Mouse (Mus musculus) heart, embryonic 13.5 days (tissue): ENCODE data around the gene Ucn3. TPM values are rescaled to one million over a fixed set of nuclear protein-coding genes. Genes with fewer than 3 reads are reported as not detected.

ENCODE experiments used
- ATAC-seq: fragments of 200-750 bp; cut with Nextera tagmentation; 2 replicates; pipeline ENCODE4 v1.8.0; 2017; ENCODE audit warnings: moderate TSS enrichment; ENCODE audit not compliant: insufficient number of reproducible peaks, low FRiP score, low TSS enrichment; ENCODE audit errors: extremely low read depth
- H3K27ac ChIP-seq: fragments of 300-500 bp; sonication (generic); replicated peaks from 2 replicates; pipeline ENCODE4 v1.5.1; 2015; ENCODE audit warnings: moderate library complexity, mild to moderate bottlenecking, inconsistent platforms
- H3K27me3 ChIP-seq: fragments of 300-500 bp; sonication (generic); replicated peaks from 2 replicates; pipeline ENCODE4 v1.6.1; 2015; ENCODE audit warnings: mild to moderate bottlenecking, inconsistent platforms
- H3K36me3 ChIP-seq: fragments of 300-500 bp; sonication (generic); 2 replicates; pipeline ENCODE4 v1.6.1; 2015; ENCODE audit warnings: mild to moderate bottlenecking, inconsistent platforms
- H3K4me1 ChIP-seq: fragments of 300-500 bp; sonication (generic); 2 replicates; pipeline ENCODE4 v1.6.1; 2015; ENCODE audit warnings: inconsistent platforms
- H3K4me2 ChIP-seq: fragments of 300-500 bp; sonication (generic); 2 replicates; pipeline ENCODE4 v1.6.1; 2015; ENCODE audit warnings: inconsistent platforms, mild to moderate bottlenecking, moderate library complexity
- H3K4me3 ChIP-seq: fragments of 300-500 bp; sonication (generic); 2 replicates; pipeline ENCODE4 v1.5.1; 2015; ENCODE audit warnings: moderate library complexity, mild to moderate bottlenecking, inconsistent platforms
- H3K9ac ChIP-seq: fragments of 300-500 bp; sonication (generic); 2 replicates; pipeline ENCODE4 v1.6.1; 2015; ENCODE audit warnings: inconsistent platforms, mild to moderate bottlenecking, moderate library complexity
- H3K9me3 ChIP-seq: fragments of 300-500 bp; sonication (generic); 2 replicates; pipeline ENCODE4 v1.6.1; 2016; ENCODE audit warnings: inconsistent platforms
- WGBS: fragments of 180-500 bp; shearing (Covaris S2); methylation state at CpG from one replicate; pipeline ENCODE4 v1.1.7; 2015; ENCODE audit warnings: mixed read lengths; 5-methylcytosine and 5-hydroxymethylcytosine counted together
- polyA plus RNA-seq: library from polyadenylated mRNA; unstranded; fragments of >200 nt; fragmentation: Nextera tagmentation; extraction: Ambion mirVana; gene quantifications from 2 replicates; pipeline ENCODE4 v1.2.1, GENCODE M21; 2015

The Ucn3 gene
- not detected in 2 replicates for polyA plus RNA-seq

DNA sequence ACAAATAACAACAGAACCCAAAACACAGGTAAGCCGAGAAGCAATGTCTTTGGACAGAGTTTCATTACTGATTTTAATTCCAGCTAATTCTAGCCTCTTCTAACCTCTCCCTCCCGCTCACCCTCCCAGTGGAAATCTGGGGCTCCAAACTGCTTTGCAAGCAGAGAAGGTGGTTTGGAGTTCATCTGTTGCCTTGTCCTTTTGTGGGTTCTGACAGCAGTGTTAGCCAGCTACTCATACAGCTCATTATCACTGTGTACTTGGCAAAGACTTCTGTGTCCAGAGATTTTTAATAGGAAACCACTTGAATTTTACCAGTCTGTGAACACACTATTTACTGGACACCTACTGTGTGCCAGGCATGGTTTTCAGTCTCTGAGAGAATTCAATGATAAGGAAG, at the start of gene Ucn3:
TSS of gene Ucn3 (minus strand) at position 101 of the 400 bp plus-strand sequence.
- Histone ChIP-seq H3K4me1 (no peaks in the 10 kb centered on the region), H3K27ac (no peak within 1 kb of the TSS), H3K9ac (no peak within 1 kb of the TSS), H3K36me3 (no peaks in the 10 kb centered on the region), H3K9me3 (no peaks in the 10 kb centered on the region), H3K4me3 (no peak within 1 kb of the TSS), H3K4me2 (no peak within 1 kb of the TSS), H3K27me3 (no peaks in the 10 kb centered on the region)
- 58% methylated on average over 2 of the region's 2 CpGs for WGBS
- ATAC-seq, result no peak

DNA sequence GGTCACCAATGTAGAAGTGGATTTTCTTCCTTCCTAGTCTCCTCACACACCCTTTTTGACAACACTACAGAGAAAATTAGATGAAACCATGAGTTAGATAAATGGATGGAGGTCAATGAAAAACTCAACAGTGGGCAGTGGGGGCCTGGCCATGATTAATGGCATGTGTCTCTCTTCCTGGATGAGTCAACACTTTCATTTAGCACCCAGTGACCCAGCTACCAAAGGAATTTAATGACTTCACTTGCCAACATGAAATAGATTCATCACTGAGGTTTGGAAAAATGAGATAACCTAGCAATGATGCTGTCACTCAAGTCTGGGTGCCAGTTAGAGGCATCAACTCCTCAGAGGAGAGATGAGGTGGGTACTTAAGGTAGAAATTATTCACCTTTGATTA, 46.9 kb upstream of the Ucn3 start:
- Histone ChIP-seq H3K4me3 (no peak overlapping the region), H3K4me2 (no peak overlapping the region), H3K36me3 (no peaks in the 10 kb centered on the region), H3K27me3 (no peaks in the 10 kb centered on the region), H3K4me1 (no peaks in the 10 kb centered on the region), H3K9ac (no peak overlapping the region), H3K27ac (no peak overlapping the region), H3K9me3 (no peaks in the 10 kb centered on the region)
- ATAC-seq, result no peak

DNA sequence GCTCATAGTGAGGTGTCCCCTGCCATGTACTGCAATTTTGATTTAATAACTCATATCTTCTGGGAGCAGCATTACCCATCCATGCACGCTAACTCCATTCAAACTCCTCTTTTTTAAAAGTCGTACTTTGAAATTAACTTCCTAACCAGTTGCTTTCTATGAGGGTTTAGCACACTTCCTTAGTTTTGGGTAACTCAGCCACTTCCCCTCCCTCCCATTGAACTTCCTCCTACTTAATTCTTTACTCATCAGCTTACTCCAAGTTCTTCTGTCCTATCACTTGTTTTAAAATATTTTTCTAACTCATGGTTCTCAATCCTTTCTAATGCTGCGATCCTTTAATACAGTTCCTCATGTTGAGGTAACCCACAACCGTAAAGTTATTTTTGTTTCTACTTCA, 23.7 kb upstream of the Ucn3 start:
- WGBS, result 75% methylated on average over 4 of the region's 4 CpGs

DNA sequence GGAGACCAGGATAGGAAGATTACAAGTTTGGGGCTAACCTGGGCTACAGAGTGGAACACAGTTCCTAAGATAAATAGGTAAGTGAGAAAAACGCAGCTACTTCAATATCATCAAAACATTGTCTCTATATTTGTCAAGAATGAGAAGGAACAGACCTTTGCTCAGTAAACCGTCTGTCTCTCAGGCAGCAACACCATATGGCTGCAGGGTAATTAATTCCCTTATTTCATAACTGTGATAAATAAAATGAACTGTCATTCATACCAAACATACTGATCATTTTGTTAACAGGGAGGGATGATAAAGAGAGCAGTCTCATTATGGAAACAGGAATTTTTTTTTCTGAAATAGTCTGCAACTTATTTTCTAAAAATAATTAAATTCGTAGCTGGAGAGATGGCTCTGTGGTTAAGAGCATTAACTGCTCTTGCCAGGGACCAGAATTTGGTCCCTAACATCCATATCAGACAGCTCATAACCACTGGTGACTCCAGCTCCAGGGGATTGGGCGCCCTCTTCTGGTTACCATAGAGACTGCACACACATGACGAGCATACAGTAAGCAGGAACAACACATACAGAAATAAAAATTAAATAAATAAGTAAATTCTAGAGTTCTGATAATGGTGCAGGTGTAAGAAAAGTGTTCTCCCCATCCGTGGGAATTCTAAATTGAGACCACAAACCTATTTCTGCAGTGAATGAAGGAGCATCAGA, 6.2 kb upstream of the Ucn3 start:
- H3K4me1 ChIP-seq, result no peaks in the 10 kb centered on the region
- H3K27me3 ChIP-seq, result no peaks in the 10 kb centered on the region
- H3K4me3 ChIP-seq, result no peak overlapping the region
- H3K36me3 ChIP-seq, result no peaks in the 10 kb centered on the region
- WGBS, result 68% methylated on average over 6 of the region's 6 CpGs
- no peaks in the 10 kb centered on the region for H3K9me3 ChIP-seq
- ATAC-seq, result no peak
- no peak overlapping the region for H3K27ac ChIP-seq
- H3K9ac ChIP-seq, result no peak overlapping the region
- H3K4me2 ChIP-seq, result no peak overlapping the region

More for the DNA sequence above, 23.7 kb upstream of the Ucn3 start:
- H3K9ac ChIP-seq, result no peak overlapping the region
- no peaks in the 10 kb centered on the region for H3K36me3 ChIP-seq
- H3K27ac ChIP-seq, result no peak overlapping the region
- ATAC-seq, result no peak
- H3K4me1 ChIP-seq, result no peaks in the 10 kb centered on the region
- H3K4me3 ChIP-seq, result no peak overlapping the region
- H3K9me3 ChIP-seq, result no peaks in the 10 kb centered on the region
- no peak overlapping the region for H3K4me2 ChIP-seq
- no peaks in the 10 kb centered on the region for H3K27me3 ChIP-seq

DNA sequence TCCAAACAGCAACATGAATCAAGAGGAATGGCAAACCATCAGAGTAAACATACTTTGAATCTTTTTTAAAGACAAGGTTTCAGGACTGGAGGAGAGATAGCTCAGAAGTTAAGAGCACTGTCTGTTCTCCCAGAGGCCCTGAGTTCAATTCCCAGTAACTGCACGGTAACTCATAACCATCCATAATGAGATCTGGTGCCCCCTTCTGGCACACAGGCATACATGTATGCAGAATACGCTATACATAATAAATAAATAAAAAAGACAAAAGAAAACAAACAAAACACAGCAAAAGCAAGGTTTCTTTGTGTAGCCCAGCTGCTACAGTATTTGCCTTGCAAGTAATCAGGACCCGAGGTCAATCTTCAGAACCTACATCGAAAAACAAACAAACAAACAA, 4.3 kb upstream of the Ucn3 start:
- no peaks in the 10 kb centered on the region for H3K27me3 ChIP-seq
- H3K4me3 ChIP-seq, result no peak overlapping the region
- H3K27ac ChIP-seq, result no peak overlapping the region
- H3K9me3 ChIP-seq, result no peaks in the 10 kb centered on the region
- no peaks in the 10 kb centered on the region for H3K4me1 ChIP-seq
- H3K36me3 ChIP-seq, result no peaks in the 10 kb centered on the region
- no peak overlapping the region for H3K9ac ChIP-seq
- 78% methylated on average over 4 of the region's 4 CpGs for WGBS
- H3K4me2 ChIP-seq, result no peak overlapping the region
- ATAC-seq, result no peak

DNA sequence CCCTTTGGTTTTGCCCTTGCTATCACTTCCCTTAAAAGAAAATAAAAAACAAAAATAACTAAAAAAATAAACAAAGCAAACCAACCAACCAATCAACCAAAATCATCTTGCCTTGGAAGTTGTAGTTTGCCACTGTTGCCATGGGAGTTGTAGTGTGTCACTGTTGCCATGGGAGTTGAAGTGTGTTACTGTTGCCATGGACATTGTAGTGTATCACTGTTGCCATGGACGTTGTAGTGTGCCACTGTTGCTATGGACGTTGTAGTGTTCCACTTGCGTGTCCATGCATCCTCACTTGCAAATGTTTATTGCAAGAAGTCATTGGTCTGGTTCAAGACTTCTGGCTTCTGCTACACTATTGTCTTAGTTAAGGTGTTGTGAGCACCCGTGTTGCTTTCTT, 2.1 kb upstream of the Ucn3 start:
- H3K9me3 ChIP-seq, result no peaks in the 10 kb centered on the region
- H3K4me1 ChIP-seq, result no peaks in the 10 kb centered on the region
- H3K4me2 ChIP-seq, result no peak overlapping the region
- H3K9ac ChIP-seq, result no peak overlapping the region
- WGBS, result 78% methylated on average over 4 of the region's 4 CpGs
- ATAC-seq, result no peak
- H3K36me3 ChIP-seq, result no peaks in the 10 kb centered on the region
- H3K4me3 ChIP-seq, result no peak overlapping the region
- H3K27ac ChIP-seq, result no peak overlapping the region
- no peaks in the 10 kb centered on the region for H3K27me3 ChIP-seq

DNA sequence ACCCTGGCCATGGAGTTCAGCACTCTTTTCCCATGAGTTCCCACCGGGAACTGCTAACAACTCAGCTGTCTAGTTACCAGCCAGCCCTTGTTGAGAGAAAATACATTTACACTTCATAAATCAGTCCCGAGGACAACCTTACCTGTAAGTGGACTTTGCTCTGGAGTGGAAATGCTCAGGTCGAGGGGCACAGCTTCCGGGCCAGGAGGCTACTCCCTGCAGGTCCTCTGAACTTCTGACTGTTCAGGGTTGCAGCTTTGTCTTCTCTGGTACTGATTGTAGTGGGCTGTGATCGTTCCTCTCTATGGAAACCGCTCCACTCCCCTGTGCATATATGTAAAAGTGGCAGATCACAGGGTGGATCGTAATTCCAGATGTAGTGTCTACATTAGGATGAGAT, 450 bp downstream of the Ucn3 start:
- Histone ChIP-seq H3K27me3 (no peaks in the 10 kb centered on the region), H3K4me3 (no peak overlapping the region), H3K9me3 (no peaks in the 10 kb centered on the region), H3K27ac (no peak overlapping the region), H3K4me1 (no peaks in the 10 kb centered on the region), H3K4me2 (no peak overlapping the region), H3K9ac (no peak overlapping the region), H3K36me3 (no peaks in the 10 kb centered on the region)
- 68% methylated on average over 7 of the region's 7 CpGs for WGBS
- ATAC-seq, result no peak

DNA sequence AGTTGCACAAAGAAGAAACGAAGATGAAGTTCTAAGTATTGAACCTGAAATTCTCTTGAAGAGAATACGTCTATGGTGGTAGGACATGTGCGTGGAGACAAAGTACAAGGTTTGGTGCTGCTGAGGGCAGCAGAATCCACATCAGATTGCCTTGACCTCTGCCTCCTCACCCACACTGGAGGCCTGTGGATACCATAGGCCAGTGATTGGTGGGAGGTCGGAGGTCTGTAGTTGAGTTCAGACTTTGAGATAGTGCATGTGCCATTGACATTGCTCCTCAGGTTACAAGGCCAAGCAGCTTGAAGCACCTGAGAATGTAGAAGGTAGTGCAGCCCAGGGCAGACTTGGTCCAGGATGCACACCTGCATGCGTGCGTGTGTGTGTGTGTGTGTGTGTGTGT, 19.1 kb downstream of the Ucn3 start:
- H3K4me2 ChIP-seq, result no peak overlapping the region
- no peaks in the 10 kb centered on the region for H3K36me3 ChIP-seq
- H3K9ac ChIP-seq, result no peak overlapping the region
- H3K27me3 ChIP-seq, result no peaks in the 10 kb centered on the region
- no peak for ATAC-seq
- 89% methylated on average over 6 of the region's 6 CpGs for WGBS
- no peak overlapping the region for H3K27ac ChIP-seq
- no peaks in the 10 kb centered on the region for H3K4me1 ChIP-seq
- H3K4me3 ChIP-seq, result no peak overlapping the region
- no peaks in the 10 kb centered on the region for H3K9me3 ChIP-seq

DNA sequence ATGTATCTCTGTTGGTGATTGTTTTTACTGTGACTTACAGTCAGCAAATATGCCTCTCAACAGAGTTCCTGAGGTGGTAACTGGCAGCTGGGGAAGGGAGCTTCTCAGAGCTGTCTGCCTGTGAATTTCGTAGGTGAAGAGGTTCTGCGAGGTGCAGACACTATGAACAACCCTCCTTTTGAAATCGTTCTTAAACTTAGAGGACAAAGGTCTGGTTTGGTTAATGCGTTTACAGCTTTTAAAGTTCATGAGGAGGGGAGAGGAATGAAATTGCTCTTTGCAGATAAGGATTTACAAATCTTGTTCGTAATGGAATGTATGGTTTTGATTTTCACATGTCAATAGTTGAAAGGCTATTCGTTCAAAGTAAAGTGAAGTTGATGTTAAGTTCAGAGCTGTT, 19.5 kb downstream of the Ucn3 start:
- Histone ChIP-seq H3K4me2 (no peak overlapping the region), H3K4me3 (no peak overlapping the region), H3K27me3 (no peaks in the 10 kb centered on the region), H3K9me3 (no peaks in the 10 kb centered on the region), H3K36me3 (no peaks in the 10 kb centered on the region), H3K4me1 (no peaks in the 10 kb centered on the region), H3K9ac (no peak overlapping the region), H3K27ac (no peak overlapping the region)
- 65% methylated on average over 6 of the region's 6 CpGs for WGBS
- no peak for ATAC-seq

DNA sequence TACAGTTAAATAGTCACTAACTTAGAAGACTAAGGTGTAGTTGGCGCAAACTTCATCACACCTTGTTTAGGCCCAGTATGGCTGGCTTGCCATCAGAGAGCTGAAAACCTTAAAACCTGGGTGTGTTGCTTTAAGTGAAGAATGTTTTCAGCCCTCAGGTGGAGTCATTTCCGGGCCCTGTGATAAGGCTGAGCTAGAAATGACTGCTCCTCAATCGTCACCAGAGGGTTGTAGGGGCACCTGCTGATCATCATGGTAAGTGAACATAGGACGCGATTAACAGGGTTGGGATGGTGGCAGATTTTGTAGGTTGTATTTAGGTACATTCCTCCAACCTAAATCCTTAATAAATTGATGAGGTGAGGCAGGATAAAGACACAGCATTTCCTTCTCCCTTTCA, 20.7 kb downstream of the Ucn3 start:
- ATAC-seq, result no peak
- H3K9ac ChIP-seq, result no peak overlapping the region
- H3K27ac ChIP-seq, result no peak overlapping the region
- no peaks in the 10 kb centered on the region for H3K4me1 ChIP-seq
- H3K9me3 ChIP-seq, result no peaks in the 10 kb centered on the region
- no peaks in the 10 kb centered on the region for H3K27me3 ChIP-seq
- no peak overlapping the region for H3K4me3 ChIP-seq
- 54% methylated on average over 5 of the region's 5 CpGs for WGBS
- no peaks in the 10 kb centered on the region for H3K36me3 ChIP-seq
- no peak overlapping the region for H3K4me2 ChIP-seq

DNA sequence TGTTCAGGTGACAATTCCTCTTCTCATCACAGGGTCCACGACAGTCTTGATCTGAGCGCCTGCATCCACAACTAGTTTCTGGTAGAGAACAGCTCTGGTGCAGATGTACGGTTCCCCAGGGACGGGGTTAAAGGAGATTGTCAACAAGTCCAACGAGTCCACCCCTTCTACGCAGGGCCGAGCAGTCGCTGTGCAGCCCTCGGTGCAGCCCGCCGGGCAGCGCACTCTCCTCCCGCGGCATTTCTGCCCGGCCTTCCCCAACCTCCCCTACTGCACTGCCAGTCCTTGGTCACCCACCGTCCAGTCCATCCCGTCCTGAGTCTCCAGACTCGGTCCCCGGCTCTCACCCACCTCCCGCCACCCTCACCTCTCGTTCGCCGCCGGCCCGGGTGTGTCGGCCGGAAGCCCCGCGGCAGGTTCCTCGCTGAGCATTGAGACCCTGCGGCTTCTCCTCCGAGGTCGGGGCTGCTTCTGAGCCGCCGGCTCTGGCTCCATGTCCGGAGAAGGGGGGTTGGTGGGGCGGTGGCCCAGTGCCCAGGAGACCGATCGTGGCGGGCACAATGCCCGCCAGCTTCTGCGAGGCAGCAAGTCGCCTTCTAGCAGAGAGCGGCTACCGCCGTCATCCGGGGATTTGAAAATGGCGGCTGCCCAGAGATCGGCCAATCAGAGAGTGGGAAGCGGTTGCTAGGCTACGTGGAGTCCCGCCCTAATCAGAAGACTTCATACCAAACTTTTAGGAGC, 27.4 kb downstream of the Ucn3 start, which contains the start of the genes Net1 and Tubal3:
TSS of gene Net1 (minus strand) at position 650 of the 741 bp plus-strand sequence.
TSS of gene Tubal3 (plus strand) at position 704 of the 741 bp plus-strand sequence.
- peak within 1 kb of the TSS; percentile 81 for H3K4me2 ChIP-seq

DNA sequence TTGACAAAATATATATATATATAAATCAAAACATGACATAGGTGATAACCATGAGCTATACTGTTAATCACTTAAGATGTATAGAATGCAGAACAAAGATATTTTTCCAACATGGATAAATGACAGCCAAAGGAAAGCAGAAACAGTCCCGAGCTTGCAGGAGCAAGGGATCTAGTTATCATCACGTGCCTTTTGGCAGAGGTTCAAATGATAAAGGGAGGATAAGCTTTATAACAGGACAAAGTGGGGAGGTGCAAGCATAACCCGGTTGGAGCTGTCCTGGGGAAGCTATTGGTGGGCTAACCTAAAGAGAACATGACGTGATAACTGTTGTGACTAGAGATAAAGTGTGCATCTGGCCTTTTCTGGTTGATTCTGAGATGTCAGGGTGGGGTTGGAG, 31.6 kb downstream of the Ucn3 start:
- no peak for ATAC-seq
- no peaks in the 10 kb centered on the region for H3K27me3 ChIP-seq
- H3K4me1 ChIP-seq, result peaks cover 21% of the 10 kb centered on the region
- WGBS, result 21% methylated on average over 4 of the region's 4 CpGs
- H3K4me3 ChIP-seq, result no peak overlapping the region
- no peaks in the 10 kb centered on the region for H3K9me3 ChIP-seq
- H3K36me3 ChIP-seq, result peaks cover 43% of the 10 kb centered on the region
- no peak overlapping the region for H3K27ac ChIP-seq
- no peak overlapping the region for H3K9ac ChIP-seq
- no peak overlapping the region for H3K4me2 ChIP-seq

More for the DNA sequence above, 27.4 kb downstream of the Ucn3 start, which contains the start of the genes Net1 and Tubal3:
- H3K27me3 ChIP-seq, result no peaks in the 10 kb centered on the region
- under 1% methylated on average over 52 of the region's 52 CpGs for WGBS
- peaks cover 19% of the 10 kb centered on the region for H3K4me1 ChIP-seq
- peak within 1 kb of the TSS; percentile 87 for H3K9ac ChIP-seq
- peak within 1 kb of the TSS; percentile 72 for H3K4me3 ChIP-seq
- peak; percentile 85 for ATAC-seq
- H3K27ac ChIP-seq, result peak within 1 kb of the TSS; percentile 29
- H3K9me3 ChIP-seq, result no peaks in the 10 kb centered on the region
- peaks cover 18% of the 10 kb centered on the region for H3K36me3 ChIP-seq
